14 mouse cellular contexts compared by ENCODE assay signal in the genomic region with DNA sequence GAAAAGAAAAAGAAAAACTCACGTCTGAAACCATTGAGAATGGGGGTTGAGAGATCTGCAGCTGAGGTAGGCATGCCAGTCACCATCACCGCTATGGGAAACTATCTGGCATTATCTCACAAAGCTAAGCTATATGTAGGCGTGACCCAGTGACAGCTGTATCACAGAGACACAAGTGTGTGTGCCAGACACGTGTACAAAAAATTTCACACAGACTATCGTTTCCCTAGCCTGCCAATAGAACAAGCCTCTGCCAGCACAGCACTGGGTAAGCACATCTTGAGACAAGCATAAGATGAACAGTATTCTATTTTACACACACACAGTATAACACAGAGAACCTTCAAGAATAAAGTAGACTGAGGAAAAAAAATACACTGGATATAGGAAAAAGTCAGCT.
"Had no signal": no experiment of that assay in that cellular context is flagged by ENCODE, and none has a peak within 500 bp of the region (broad histone marks: within the 10 kb centered on the region; RNA-seq: fewer than 3 reads in every experiment).

No protein-coding gene starts in this region.

- H3K36me3 ChIP-seq: limb, embryonic 10.5 days; liver, embryonic 15.5 days; midbrain, embryonic 10.5 days; neural tube, embryonic 12.5 days had no signal

- H3K9ac ChIP-seq: liver, embryonic 15.5 days; neural tube, embryonic 12.5 days had no signal

- DNase-seq: kidney, postnatal 10 days; kidney, postnatal 4 days; lung, adult 2 months; lung, postnatal 36 days; midbrain, embryonic 14.5 days; thymus, postnatal 4 days had no signal

- H3K9me3 ChIP-seq: limb, embryonic 10.5 days; liver, embryonic 15.5 days; midbrain, embryonic 10.5 days; neural tube, embryonic 12.5 days had no signal

- H3K4me1 ChIP-seq: limb, embryonic 10.5 days; liver, embryonic 15.5 days; midbrain, embryonic 10.5 days; neural tube, embryonic 12.5 days had no signal

- H3K27ac ChIP-seq: layer of hippocampus, adult 2 months; limb, embryonic 10.5 days; liver, embryonic 15.5 days; midbrain, embryonic 10.5 days; neural tube, embryonic 12.5 days; stomach, postnatal 0 days had no signal

- H3K27me3 ChIP-seq: liver, embryonic 15.5 days; neural tube, embryonic 12.5 days had no signal

- H3K4me2 ChIP-seq: liver, embryonic 11.5 days; liver, embryonic 15.5 days; neural tube, embryonic 12.5 days had no signal

- H3K4me3 ChIP-seq: layer of hippocampus, adult 2 months; limb, embryonic 10.5 days; liver, embryonic 15.5 days; midbrain, embryonic 10.5 days; neural tube, embryonic 12.5 days had no signal

- ATAC-seq: lung, postnatal 0 days had no signal
